Mouse (Mus musculus): Measurements from ENCODE around the gene Rrp15. TPM values are rescaled to one million over a fixed set of nuclear protein-coding genes. Genes with fewer than 3 reads are reported as not detected.

Rrp15 gene
- total and polyA plus RNA-seq, 3 experiments, result 130 to 142 TPM; not detected in 1

DNA sequence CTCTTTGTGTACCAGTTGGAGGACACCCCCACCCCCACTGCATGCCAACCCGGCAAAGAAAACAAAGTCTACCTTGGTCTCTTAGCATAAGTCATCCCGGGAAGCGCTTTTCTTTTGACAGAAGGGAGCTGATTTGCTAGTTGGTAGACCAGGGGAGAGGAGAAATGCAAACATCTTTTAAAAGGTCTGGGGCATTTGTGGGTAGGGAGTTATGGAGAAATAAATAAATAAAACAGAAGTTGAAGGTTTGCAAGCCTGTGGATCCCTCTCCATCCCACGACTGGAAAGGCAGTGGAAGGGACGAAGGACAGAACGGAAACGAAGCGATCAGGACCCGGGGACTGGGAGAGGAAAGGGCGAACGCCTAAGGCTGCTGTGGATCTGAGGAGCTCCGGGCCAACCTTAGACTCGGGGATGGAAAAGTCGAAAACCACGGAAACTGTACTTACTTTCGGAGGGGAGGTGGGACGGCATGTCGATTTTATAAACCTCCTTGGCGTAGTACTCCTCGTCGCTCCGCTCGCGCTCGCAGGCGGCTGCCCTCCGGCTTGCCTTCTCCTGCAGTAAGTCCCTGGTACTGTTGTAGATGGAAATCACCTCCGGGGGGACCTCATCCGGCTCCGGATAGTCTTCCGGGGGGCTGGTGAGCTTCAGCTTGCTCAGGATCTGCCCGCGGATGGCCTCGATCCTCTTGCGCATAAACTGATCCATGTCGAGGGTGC, 45.0 kb downstream of the Rrp15 start:
- no peak overlapping the region for H3K4me3 ChIP-seq (ENCODE audit: control insufficient read depth in 1 of 2, insufficient read depth in 1 of 2, low read depth in 2 of 2, low read length in 2 of 2)

DNA sequence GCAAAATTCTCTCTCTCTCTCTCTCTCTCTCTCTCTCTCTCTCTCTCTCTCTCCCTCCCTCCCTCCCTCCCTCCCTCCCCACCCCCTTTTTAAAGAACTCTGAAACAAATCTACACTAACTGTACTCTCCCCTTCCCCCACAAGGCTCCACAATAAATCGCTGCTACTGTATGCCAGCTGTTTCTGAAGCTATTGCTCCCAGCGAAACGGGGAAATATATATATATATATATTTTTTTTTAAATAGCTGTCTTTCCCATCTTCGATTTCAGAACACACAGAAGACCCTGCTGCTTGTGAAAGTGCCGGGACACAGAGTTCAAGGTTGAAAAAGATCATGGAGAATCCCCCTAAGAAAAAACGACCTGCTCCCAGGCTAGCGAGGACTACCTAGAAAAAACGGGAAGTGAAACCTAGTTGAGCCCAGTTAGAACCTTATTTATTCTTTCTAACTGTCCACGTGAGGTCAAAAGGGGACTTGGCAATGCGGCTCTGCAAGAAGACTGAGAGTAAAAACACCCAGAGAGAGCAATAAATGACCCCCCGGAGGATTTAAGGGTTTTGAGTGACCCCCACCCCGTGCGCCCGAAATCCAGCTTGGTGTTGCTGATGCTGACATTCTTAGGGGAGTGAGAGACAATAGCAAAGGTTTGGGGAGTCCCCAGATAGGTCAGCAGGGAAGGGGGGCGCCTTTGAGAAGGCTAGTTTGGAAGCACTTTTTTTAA, 45.7 kb downstream of the Rrp15 start:
- Histone ChIP-seq H3K36me3 (ENCODE audit: control insufficient read depth in 1 of 2, insufficient read depth in 2 of 2, low read length in 2 of 2) (no peaks in the 10 kb centered on the region), H3K4me1 (ENCODE audit: control insufficient read depth in 1 of 2, insufficient read depth in 2 of 2, low read length in 2 of 2) (no peaks in the 10 kb centered on the region), H3K9ac (ENCODE audit: control insufficient read depth, low read depth, low read length, poor library complexity, severe bottlenecking) (no peak overlapping the region), H3K4me3 (ENCODE audit: control insufficient read depth in 1 of 2, insufficient read depth in 1 of 2, low read depth in 2 of 2, low read length in 2 of 2) (no peak overlapping the region), H3K27me3 (ENCODE audit: control insufficient read depth in 1 of 2, insufficient read depth in 2 of 2, low read length in 2 of 2) (no peaks in the 10 kb centered on the region), H3K27ac (ENCODE audit: control insufficient read depth, low read depth, low read length) (no peak overlapping the region), H3K9me3 (replicated peaks; ENCODE audit: insufficient read depth, low read length) (no peaks in the 10 kb centered on the region), H3K79me2 (ENCODE audit: control insufficient read depth, insufficient read depth, low read length, poor library complexity) (no peaks in the 10 kb centered on the region)
- no peak for DNase-seq (ENCODE audit: low read depth, low spot score)
- TF ChIP-seq SMC3 (IDR thresholded peaks at IDR 0.05; ENCODE audit: low read depth, low read length) (no peak), MEF2A (IDR thresholded peaks at IDR 0.05; ENCODE audit: extremely low read depth, insufficient replicate concordance, low read depth, low read length, poor library complexity, severe bottlenecking) (no peak)

More for the DNA sequence above, 45.0 kb downstream of the Rrp15 start:
- no peak overlapping the region for H3K27ac ChIP-seq (ENCODE audit: control insufficient read depth, low read depth, low read length)
- no peaks in the 10 kb centered on the region for H3K9me3 ChIP-seq (replicated peaks; ENCODE audit: insufficient read depth, low read length)
- no peak for DNase-seq (ENCODE audit: low read depth, low spot score)
- H3K4me1 ChIP-seq (ENCODE audit: control insufficient read depth in 1 of 2, insufficient read depth in 2 of 2, low read length in 2 of 2), result no peaks in the 10 kb centered on the region
- H3K79me2 ChIP-seq (ENCODE audit: control insufficient read depth, insufficient read depth, low read length, poor library complexity), result no peaks in the 10 kb centered on the region
- no peaks in the 10 kb centered on the region for H3K36me3 ChIP-seq (ENCODE audit: control insufficient read depth in 1 of 2, insufficient read depth in 2 of 2, low read length in 2 of 2)
- no peaks in the 10 kb centered on the region for H3K27me3 ChIP-seq (ENCODE audit: control insufficient read depth in 1 of 2, insufficient read depth in 2 of 2, low read length in 2 of 2)
- no peak for TF ChIP-seq ZNF384 (IDR thresholded peaks at IDR 0.05; ENCODE audit: low read depth, low read length)
- TF ChIP-seq MYB (IDR thresholded peaks at IDR 0.05; ENCODE audit: low read depth, low read length), result no peak
- TF ChIP-seq ZMIZ1 (IDR thresholded peaks at IDR 0.05; ENCODE audit: low read depth, low read length), result no peak
- TF ChIP-seq TAL1 (IDR thresholded peaks at IDR 0.05; ENCODE audit: low read length), result no peak
- TF ChIP-seq SIN3A (IDR thresholded peaks at IDR 0.05; ENCODE audit: low read length), result no peak
- no peak for TF ChIP-seq POLR2AphosphoS2 (IDR thresholded peaks at IDR 0.05; ENCODE audit: low read length)
- no peak for TF ChIP-seq MAFK (IDR thresholded peaks at IDR 0.05; ENCODE audit: borderline replicate concordance, low read depth, low read length)
- TF ChIP-seq POLR2A (IDR thresholded peaks at IDR 0.05; ENCODE audit: control insufficient read depth in 1 of 2, insufficient read depth in 1 of 2, low read depth in 1 of 2, low read length in 2 of 2, poor library complexity in 1 of 2), result no peak
- no peak for TF ChIP-seq CTCF (IDR thresholded peaks at IDR 0.05 in 2 of 3, conservative IDR thresholded peaks at IDR 0.05 in 1 of 3; ENCODE audit: control insufficient read depth in 1 of 3, insufficient read depth in 1 of 3, low read depth in 2 of 3, low read length in 3 of 3, poor library complexity in 1 of 3, severe bottlenecking in 1 of 3)
- no peak for TF ChIP-seq E2F4 (IDR thresholded peaks at IDR 0.05; ENCODE audit: borderline replicate concordance, low read depth, low read length)
- no peak for TF ChIP-seq CHD1 (IDR thresholded peaks at IDR 0.05; ENCODE audit: low read depth, low read length)
- TF ChIP-seq SMC3 (IDR thresholded peaks at IDR 0.05; ENCODE audit: low read depth, low read length), result no peak
- no peak for TF ChIP-seq JUND (IDR thresholded peaks at IDR 0.05; ENCODE audit: low read depth, low read length)
- TF ChIP-seq UBTF (IDR thresholded peaks at IDR 0.05; ENCODE audit: borderline replicate concordance, insufficient read depth, low read depth, low read length), result no peak
- no peak for TF ChIP-seq CHD2 (IDR thresholded peaks at IDR 0.05; ENCODE audit: low read length)
- TF ChIP-seq POLR2AphosphoS5 (IDR thresholded peaks at IDR 0.05; ENCODE audit: borderline replicate concordance, low read depth, low read length), result no peak
- no peak for TF ChIP-seq MYC (IDR thresholded peaks at IDR 0.05; ENCODE audit: low read depth, low read length)
- no peak for TF ChIP-seq MAX (IDR thresholded peaks at IDR 0.05; ENCODE audit: low read length)
- TF ChIP-seq TCF12 (IDR thresholded peaks at IDR 0.05; ENCODE audit: low read depth, low read length), result no peak
- TF ChIP-seq USF2 (IDR thresholded peaks at IDR 0.05; ENCODE audit: borderline replicate concordance in 1 of 2, insufficient read depth in 1 of 2, low read depth in 1 of 2, low read length in 2 of 2), result no peak
- no peak overlapping the region for H3K9ac ChIP-seq (ENCODE audit: control insufficient read depth, low read depth, low read length, poor library complexity, severe bottlenecking)
